Mouse (Mus musculus) cerebellum, adult 9-11 months (tissue): ENCODE measurements around the gene Sds.

Source experiments
- DNase-seq: peaks from one replicate; pipeline ENCODE4 v3.0.0; 2022

The Sds gene

GRCm38 (mm10) chr5:120440733-120441132 lies 35.6 kb upstream of the Sds start:
- peak; percentile 83 for DNase-seq

- DNase-seq: no peak
Observed at GRCm38 (mm10) chr5:120447305-120447704, 29.0 kb upstream of the Sds start.

GRCm38 (mm10) chr5:120454756-120455337 lies 21.5 kb upstream of the Sds start:
- DNase-seq: no peak

GRCm38 (mm10) chr5:120456253-120456652 lies 20.1 kb upstream of the Sds start:
- no peak for DNase-seq

GRCm38 (mm10) chr5:120456841-120457554 lies 19.3 kb upstream of the Sds start:
- DNase-seq: no peak

- DNase-seq: peak; percentile 53
Observed at GRCm38 (mm10) chr5:120457628-120458027, 18.7 kb upstream of the Sds start.

GRCm38 (mm10) chr5:120459133-120459532 lies 17.2 kb upstream of the Sds start:
- no peak for DNase-seq

- DNase-seq: no peak
Observed at GRCm38 (mm10) chr5:120461902-120462301, 14.4 kb upstream of the Sds start.

GRCm38 (mm10) chr5:120464321-120464720 lies 12.0 kb upstream of the Sds start:
- no peak for DNase-seq

- no peak for DNase-seq
Observed at GRCm38 (mm10) chr5:120465062-120465461, 11.3 kb upstream of the Sds start.

- DNase-seq: no peak
Observed at GRCm38 (mm10) chr5:120465860-120466259, 10.5 kb upstream of the Sds start.

- DNase-seq: no peak
Observed at GRCm38 (mm10) chr5:120467026-120467425, 9.3 kb upstream of the Sds start.

- no peak for DNase-seq
Observed at GRCm38 (mm10) chr5:120468336-120468735, 8.0 kb upstream of the Sds start.

- no peak for DNase-seq
Observed at GRCm38 (mm10) chr5:120468830-120469229, 7.5 kb upstream of the Sds start.

- DNase-seq: no peak
Observed at GRCm38 (mm10) chr5:120471538-120471937, 4.8 kb upstream of the Sds start.

GRCm38 (mm10) chr5:120472770-120473169 lies 3.6 kb upstream of the Sds start, which contains the start of gene Sdsl:
Gene Sdsl (minus strand): TSS chr5:120472810.
- no peak for DNase-seq

GRCm38 (mm10) chr5:120473361-120473760 lies 3.0 kb upstream of the Sds start:
- DNase-seq: no peak

- no peak for DNase-seq
Observed at GRCm38 (mm10) chr5:120475861-120476260, 465 bp upstream of the Sds start.

GRCm38 (mm10) chr5:120477993-120478392 lies 1.7 kb downstream of the Sds start:
- no peak for DNase-seq

- DNase-seq: no peak
Observed at GRCm38 (mm10) chr5:120479538-120479937, 3.2 kb downstream of the Sds start.

- no peak for DNase-seq
Observed at GRCm38 (mm10) chr5:120481205-120481604, 4.9 kb downstream of the Sds start.

- DNase-seq: no peak
Observed at GRCm38 (mm10) chr5:120483399-120483798, 7.1 kb downstream of the Sds start.

- DNase-seq: no peak
Observed at GRCm38 (mm10) chr5:120487844-120488243, 11.5 kb downstream of the Sds start.

- peak; percentile 71 for DNase-seq
Observed at GRCm38 (mm10) chr5:120490679-120491192, 14.4 kb downstream of the Sds start.
